Mouse (Mus musculus): ENCODE results near the gene Usp2. TPM values are rescaled to one million over a fixed set of nuclear protein-coding genes. Genes with fewer than 3 reads are reported as not detected.

Gene Usp2
- total and polyA plus RNA-seq, 3 experiments, result 3.6 to 13.9 TPM; not detected in 1

DNA sequence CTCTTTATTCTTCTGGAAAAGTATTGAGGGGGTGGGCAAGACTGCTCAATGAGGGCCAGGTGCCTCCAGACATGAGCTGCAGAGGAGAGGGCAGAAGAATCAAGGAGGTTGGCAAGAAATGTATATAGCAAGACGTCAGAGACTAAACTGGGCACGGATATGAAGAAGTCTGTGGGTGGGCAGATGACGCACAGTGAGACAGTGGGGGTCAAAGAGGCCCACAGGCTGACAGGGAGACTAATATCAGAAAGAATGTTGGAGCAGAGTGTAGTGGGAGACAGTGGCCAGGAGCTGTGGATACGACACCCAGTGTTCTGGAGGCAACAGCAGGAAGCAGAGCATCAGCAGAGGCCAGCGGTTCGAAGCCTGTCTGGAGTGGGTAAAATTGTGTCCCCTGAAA, 8.2 kb upstream of the Usp2 start:
- no peak overlapping the region for H3K9ac ChIP-seq (ENCODE audit: control insufficient read depth, low read depth, low read length, poor library complexity, severe bottlenecking)
- H3K4me1 ChIP-seq (ENCODE audit: control insufficient read depth in 1 of 2, insufficient read depth in 2 of 2, low read length in 2 of 2), result no peaks in the 10 kb centered on the region
- H3K27ac ChIP-seq (ENCODE audit: control insufficient read depth, low read depth, low read length), result no peak overlapping the region
- H3K9me3 ChIP-seq (replicated peaks; ENCODE audit: insufficient read depth, low read length), result no peaks in the 10 kb centered on the region
- H3K4me3 ChIP-seq (ENCODE audit: control insufficient read depth in 1 of 2, insufficient read depth in 1 of 2, low read depth in 2 of 2, low read length in 2 of 2), result no peak overlapping the region
- H3K27me3 ChIP-seq (ENCODE audit: control insufficient read depth in 1 of 2, insufficient read depth in 2 of 2, low read length in 2 of 2), result peaks cover 0 to 2% of the 10 kb centered on the region in 2 experiments; a peak in 1 of 4 replicates
- H3K79me2 ChIP-seq (ENCODE audit: control insufficient read depth, insufficient read depth, low read length, poor library complexity), result no peaks in the 10 kb centered on the region
- TF ChIP-seq MAX (IDR thresholded peaks at IDR 0.05; ENCODE audit: low read length), result no peak
- no peak for TF ChIP-seq HCFC1 (IDR thresholded peaks at IDR 0.05; ENCODE audit: low read depth, low read length)
- no peak for TF ChIP-seq NELFE (IDR thresholded peaks at IDR 0.05; ENCODE audit: low read depth, low read length)
- TF ChIP-seq MXI1 (IDR thresholded peaks at IDR 0.05; ENCODE audit: low read depth, low read length), result no peak
- TF ChIP-seq CHD1 (IDR thresholded peaks at IDR 0.05; ENCODE audit: low read depth, low read length), result no peak
- TF ChIP-seq NRF1 (IDR thresholded peaks at IDR 0.05; ENCODE audit: insufficient read depth, low read depth, low read length, poor library complexity, severe bottlenecking), result no peak
- no peak for TF ChIP-seq JUND (IDR thresholded peaks at IDR 0.05; ENCODE audit: low read depth, low read length)
- TF ChIP-seq SIN3A (IDR thresholded peaks at IDR 0.05; ENCODE audit: low read length), result no peak
- TF ChIP-seq RCOR1 (IDR thresholded peaks at IDR 0.05; ENCODE audit: low read depth, low read length), result no peak
- TF ChIP-seq BHLHE40 (IDR thresholded peaks at IDR 0.05; ENCODE audit: borderline replicate concordance, low read depth, low read length), result no peak
- TF ChIP-seq CHD2 (IDR thresholded peaks at IDR 0.05; ENCODE audit: low read length), result no peak
- no peak for TF ChIP-seq ZMIZ1 (IDR thresholded peaks at IDR 0.05; ENCODE audit: low read depth, low read length)
- no peak for TF ChIP-seq CTCF (IDR thresholded peaks at IDR 0.05 in 2 of 3, conservative IDR thresholded peaks at IDR 0.05 in 1 of 3; ENCODE audit: control insufficient read depth in 1 of 3, insufficient read depth in 1 of 3, low read depth in 2 of 3, low read length in 3 of 3, poor library complexity in 1 of 3, severe bottlenecking in 1 of 3)
- no peak for TF ChIP-seq MYB (IDR thresholded peaks at IDR 0.05; ENCODE audit: low read depth, low read length)
- no peak for TF ChIP-seq ZKSCAN1 (IDR thresholded peaks at IDR 0.05; ENCODE audit: low read depth, low read length)
- no peak for TF ChIP-seq TBP (IDR thresholded peaks at IDR 0.05; ENCODE audit: low read depth, low read length)
- no peak for TF ChIP-seq POLR2AphosphoS2 (IDR thresholded peaks at IDR 0.05; ENCODE audit: low read length)
- no peak for DNase-seq (ENCODE audit: low read depth, low spot score)
- no peaks in the 10 kb centered on the region for H3K36me3 ChIP-seq (ENCODE audit: control insufficient read depth in 1 of 2, insufficient read depth in 2 of 2, low read length in 2 of 2)

DNA sequence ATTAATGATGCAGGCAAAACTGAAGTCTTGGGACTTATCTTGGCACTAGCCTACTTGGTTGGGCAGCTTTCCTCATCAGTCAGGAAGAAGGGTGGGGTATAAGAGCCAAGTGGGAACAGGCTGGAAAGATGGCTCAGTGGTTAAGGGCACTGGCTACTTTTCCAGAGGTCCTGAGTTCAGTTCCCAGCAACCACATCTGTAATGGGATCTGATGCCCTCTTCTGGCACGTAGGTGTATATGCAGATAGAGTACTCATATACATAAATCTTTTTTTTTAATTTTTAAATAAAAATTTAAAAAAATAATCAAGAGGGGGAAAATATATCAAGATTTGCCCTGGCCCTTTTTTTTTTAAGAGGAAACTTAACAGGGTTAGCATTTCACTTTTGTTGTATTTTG, 1.6 kb upstream of the Usp2 start:
- Histone ChIP-seq H3K27me3 (ENCODE audit: control insufficient read depth in 1 of 2, insufficient read depth in 2 of 2, low read length in 2 of 2) (no peaks in the 10 kb centered on the region), H3K9me3 (replicated peaks; ENCODE audit: insufficient read depth, low read length) (no peaks in the 10 kb centered on the region), H3K9ac (ENCODE audit: control insufficient read depth, low read depth, low read length, poor library complexity, severe bottlenecking) (no peak overlapping the region), H3K36me3 (ENCODE audit: control insufficient read depth in 1 of 2, insufficient read depth in 2 of 2, low read length in 2 of 2) (peaks cover 0 to 3% of the 10 kb centered on the region in 2 experiments; a peak in 1 of 4 replicates), H3K27ac (ENCODE audit: control insufficient read depth, low read depth, low read length) (no peak overlapping the region), H3K4me3 (ENCODE audit: control insufficient read depth in 1 of 2, insufficient read depth in 1 of 2, low read depth in 2 of 2, low read length in 2 of 2) (no peak overlapping the region), H3K79me2 (ENCODE audit: control insufficient read depth, insufficient read depth, low read length, poor library complexity) (no peaks in the 10 kb centered on the region; the same call in 1 of the 2 replicates), H3K4me1 (ENCODE audit: control insufficient read depth in 1 of 2, insufficient read depth in 2 of 2, low read length in 2 of 2) (peaks cover 0 to 10% of the 10 kb centered on the region in 2 experiments; a peak in 2 of 4 replicates)
- DNase-seq (ENCODE audit: low read depth, low spot score), result peak; percentile 45
- TF ChIP-seq SIN3A (IDR thresholded peaks at IDR 0.05; ENCODE audit: low read length) (no peak; the same call in 1 of the 2 replicates), ZMIZ1 (IDR thresholded peaks at IDR 0.05; ENCODE audit: low read depth, low read length) (no peak), MXI1 (IDR thresholded peaks at IDR 0.05; ENCODE audit: low read depth, low read length) (no peak), TAL1 (IDR thresholded peaks at IDR 0.05; ENCODE audit: low read length) (no peak), USF1 (IDR thresholded peaks at IDR 0.05; ENCODE audit: low read depth, low read length) (no peak), CHD2 (IDR thresholded peaks at IDR 0.05; ENCODE audit: low read length) (no peak), POLR2A (IDR thresholded peaks at IDR 0.05; ENCODE audit: control insufficient read depth in 1 of 2, insufficient read depth in 1 of 2, low read depth in 1 of 2, low read length in 2 of 2, poor library complexity in 1 of 2) (no peak), NRF1 (IDR thresholded peaks at IDR 0.05; ENCODE audit: insufficient read depth, low read depth, low read length, poor library complexity, severe bottlenecking) (no peak), MYB (IDR thresholded peaks at IDR 0.05; ENCODE audit: low read depth, low read length) (no peak), USF2 (IDR thresholded peaks at IDR 0.05; ENCODE audit: borderline replicate concordance in 1 of 2, insufficient read depth in 1 of 2, low read depth in 1 of 2, low read length in 2 of 2) (no peak), MYC (IDR thresholded peaks at IDR 0.05; ENCODE audit: low read depth, low read length) (no peak), MAZ (IDR thresholded peaks at IDR 0.05; ENCODE audit: low read depth, low read length) (no peak), POLR2AphosphoS5 (IDR thresholded peaks at IDR 0.05; ENCODE audit: borderline replicate concordance, low read depth, low read length) (no peak), CTCF (IDR thresholded peaks at IDR 0.05 in 2 of 3, conservative IDR thresholded peaks at IDR 0.05 in 1 of 3; ENCODE audit: control insufficient read depth in 1 of 3, insufficient read depth in 1 of 3, low read depth in 2 of 3, low read length in 3 of 3, poor library complexity in 1 of 3, severe bottlenecking in 1 of 3) (peak; percentile 30 to 47 (median 31); a peak in 4 of 6 replicates), GABPA (IDR thresholded peaks at IDR 0.05; ENCODE audit: low read depth, low read length) (no peak), BHLHE40 (IDR thresholded peaks at IDR 0.05; ENCODE audit: borderline replicate concordance, low read depth, low read length) (no peak), CHD1 (IDR thresholded peaks at IDR 0.05; ENCODE audit: low read depth, low read length) (no peak), TBP (IDR thresholded peaks at IDR 0.05; ENCODE audit: low read depth, low read length) (no peak), MAX (IDR thresholded peaks at IDR 0.05; ENCODE audit: low read length) (no peak), RCOR1 (IDR thresholded peaks at IDR 0.05; ENCODE audit: low read depth, low read length) (no peak), POLR2AphosphoS2 (IDR thresholded peaks at IDR 0.05; ENCODE audit: low read length) (no peak), E2F4 (IDR thresholded peaks at IDR 0.05; ENCODE audit: borderline replicate concordance, low read depth, low read length) (no peak), ZKSCAN1 (IDR thresholded peaks at IDR 0.05; ENCODE audit: low read depth, low read length) (no peak), UBTF (IDR thresholded peaks at IDR 0.05; ENCODE audit: borderline replicate concordance, insufficient read depth, low read depth, low read length) (no peak), RAD21 (IDR thresholded peaks at IDR 0.05; ENCODE audit: low read depth, low read length) (peak; percentile 49)

All from MEL (cell line).